Mouse (Mus musculus): Measurements from ENCODE around the gene Szt2. TPM values are rescaled to one million over a fixed set of nuclear protein-coding genes. Genes with fewer than 3 reads are reported as not detected.

Gene Szt2
- total and polyA plus RNA-seq, 3 experiments: 10.1 to 15.5 (median 11.1) TPM

GRCm38 (mm10) chr4:118367551-118367950 lies 41.5 kb downstream of the Szt2 start:
- intact Hi-C loops (cut with DNase I): no loop called here
- Histone ChIP-seq H3K4me1 (ENCODE audit: control insufficient read depth, insufficient read depth, low read length) (no peaks in the 10 kb centered on the region), H3K27ac (no peak overlapping the region), H3K4me3 (no peak overlapping the region), H3K27me3 (ENCODE audit: control insufficient read depth, insufficient read depth, low read length) (no peaks in the 10 kb centered on the region), H3K9ac (ENCODE audit: low read depth, low read length) (no peak overlapping the region), H3K79me2 (replicated peaks; ENCODE audit: control insufficient read depth, insufficient read depth, low read length) (no peaks in the 10 kb centered on the region), H3K36me3 (ENCODE audit: control insufficient read depth, insufficient read depth, low read length) (no peaks in the 10 kb centered on the region)
- WGBS: 88% methylated on average over 12 of the region's 12 CpGs
- DNase-seq: no peak
- TF ChIP-seq POLR2A (IDR thresholded peaks at IDR 0.05; ENCODE audit: insufficient read depth, low read depth, low read length): no peak
- TF ChIP-seq CTCF (IDR thresholded peaks at IDR 0.05): no peak
- TF ChIP-seq EP300 (IDR thresholded peaks at IDR 0.05; ENCODE audit: insufficient read depth, low read depth, low read length): no peak

GRCm38 (mm10) chr4:118365991-118366390 lies 43.1 kb downstream of the Szt2 start:
- no peaks in the 10 kb centered on the region for H3K4me1 ChIP-seq (ENCODE audit: control insufficient read depth, insufficient read depth, low read length)
- H3K27ac ChIP-seq: no peak overlapping the region
- 79% methylated on average over 14 of the region's 14 CpGs for WGBS
- intact Hi-C loops (cut with DNase I): no loop called here
- no peak for DNase-seq
- H3K36me3 ChIP-seq (ENCODE audit: control insufficient read depth, insufficient read depth, low read length): no peaks in the 10 kb centered on the region
- no peaks in the 10 kb centered on the region for H3K27me3 ChIP-seq (ENCODE audit: control insufficient read depth, insufficient read depth, low read length)
- no peak overlapping the region for H3K4me3 ChIP-seq
- H3K79me2 ChIP-seq (replicated peaks; ENCODE audit: control insufficient read depth, insufficient read depth, low read length): no peaks in the 10 kb centered on the region
- no peak overlapping the region for H3K9ac ChIP-seq (ENCODE audit: low read depth, low read length)
- TF ChIP-seq EP300 (IDR thresholded peaks at IDR 0.05; ENCODE audit: insufficient read depth, low read depth, low read length) (no peak), CTCF (IDR thresholded peaks at IDR 0.05) (no peak), POLR2A (IDR thresholded peaks at IDR 0.05; ENCODE audit: insufficient read depth, low read depth, low read length) (no peak)

GRCm38 (mm10) chr4:118364641-118365040 lies 44.4 kb downstream of the Szt2 start:
- 96% methylated on average over 13 of the region's 13 CpGs for WGBS
- Histone ChIP-seq H3K4me1 (ENCODE audit: control insufficient read depth, insufficient read depth, low read length) (no peaks in the 10 kb centered on the region), H3K36me3 (ENCODE audit: control insufficient read depth, insufficient read depth, low read length) (no peaks in the 10 kb centered on the region), H3K9ac (ENCODE audit: low read depth, low read length) (no peak overlapping the region), H3K4me3 (no peak overlapping the region), H3K79me2 (replicated peaks; ENCODE audit: control insufficient read depth, insufficient read depth, low read length) (no peaks in the 10 kb centered on the region), H3K27me3 (ENCODE audit: control insufficient read depth, insufficient read depth, low read length) (no peaks in the 10 kb centered on the region), H3K27ac (no peak overlapping the region)
- DNase-seq: no peak
- intact Hi-C loops (cut with DNase I): no loop called here
- TF ChIP-seq EP300 (IDR thresholded peaks at IDR 0.05; ENCODE audit: insufficient read depth, low read depth, low read length) (no peak), POLR2A (IDR thresholded peaks at IDR 0.05; ENCODE audit: insufficient read depth, low read depth, low read length) (no peak), CTCF (IDR thresholded peaks at IDR 0.05) (no peak)

GRCm38 (mm10) chr4:118363985-118364384 lies 45.1 kb downstream of the Szt2 start:
- H3K36me3 ChIP-seq (ENCODE audit: control insufficient read depth, insufficient read depth, low read length): no peaks in the 10 kb centered on the region
- intact Hi-C loops (cut with DNase I): no loop called here
- H3K9ac ChIP-seq (ENCODE audit: low read depth, low read length): no peak overlapping the region
- H3K27ac ChIP-seq: no peak overlapping the region
- no peak overlapping the region for H3K4me3 ChIP-seq
- DNase-seq: no peak
- 96% methylated on average over 3 of the region's 3 CpGs for WGBS
- H3K79me2 ChIP-seq (replicated peaks; ENCODE audit: control insufficient read depth, insufficient read depth, low read length): no peaks in the 10 kb centered on the region
- TF ChIP-seq POLR2A (IDR thresholded peaks at IDR 0.05; ENCODE audit: insufficient read depth, low read depth, low read length) (no peak), CTCF (IDR thresholded peaks at IDR 0.05) (no peak), EP300 (IDR thresholded peaks at IDR 0.05; ENCODE audit: insufficient read depth, low read depth, low read length) (no peak)
- peaks cover 1% of the 10 kb centered on the region for H3K4me1 ChIP-seq (ENCODE audit: control insufficient read depth, insufficient read depth, low read length)
- H3K27me3 ChIP-seq (ENCODE audit: control insufficient read depth, insufficient read depth, low read length): no peaks in the 10 kb centered on the region

- TF ChIP-seq POLR2A (IDR thresholded peaks at IDR 0.05; ENCODE audit: insufficient read depth, low read depth, low read length): no peak
- H3K4me3 ChIP-seq: no peak overlapping the region
- peaks cover 1% of the 10 kb centered on the region for H3K4me1 ChIP-seq (ENCODE audit: control insufficient read depth, insufficient read depth, low read length)
- H3K9ac ChIP-seq (ENCODE audit: low read depth, low read length): no peak overlapping the region
- no peak for DNase-seq
- no peak overlapping the region for H3K27ac ChIP-seq
- H3K27me3 ChIP-seq (ENCODE audit: control insufficient read depth, insufficient read depth, low read length): no peaks in the 10 kb centered on the region
- H3K79me2 ChIP-seq (replicated peaks; ENCODE audit: control insufficient read depth, insufficient read depth, low read length): no peaks in the 10 kb centered on the region
- intact Hi-C loops (cut with DNase I): no loop called here
- H3K36me3 ChIP-seq (ENCODE audit: control insufficient read depth, insufficient read depth, low read length): no peaks in the 10 kb centered on the region
- 82% methylated on average over 6 of the region's 6 CpGs for WGBS
Observed at GRCm38 (mm10) chr4:118362879-118363278, 46.2 kb downstream of the Szt2 start.

- no peak overlapping the region for H3K27ac ChIP-seq
- DNase-seq: no peak
- no peaks in the 10 kb centered on the region for H3K27me3 ChIP-seq (ENCODE audit: control insufficient read depth, insufficient read depth, low read length)
- H3K36me3 ChIP-seq (ENCODE audit: control insufficient read depth, insufficient read depth, low read length): no peaks in the 10 kb centered on the region
- H3K79me2 ChIP-seq (replicated peaks; ENCODE audit: control insufficient read depth, insufficient read depth, low read length): no peaks in the 10 kb centered on the region
- WGBS: 94% methylated on average over 5 of the region's 5 CpGs
- no peak overlapping the region for H3K9ac ChIP-seq (ENCODE audit: low read depth, low read length)
- H3K4me3 ChIP-seq: no peak overlapping the region
- peaks cover 1% of the 10 kb centered on the region for H3K4me1 ChIP-seq (ENCODE audit: control insufficient read depth, insufficient read depth, low read length)
- intact Hi-C loops (cut with DNase I): no loop called here
- TF ChIP-seq CTCF (IDR thresholded peaks at IDR 0.05): no peak
- no peak for TF ChIP-seq EP300 (IDR thresholded peaks at IDR 0.05; ENCODE audit: insufficient read depth, low read depth, low read length)
- TF ChIP-seq POLR2A (IDR thresholded peaks at IDR 0.05; ENCODE audit: insufficient read depth, low read depth, low read length): no peak
Observed at GRCm38 (mm10) chr4:118361451-118361850, 47.6 kb downstream of the Szt2 start.
